Mouse (Mus musculus): ENCODE data around the gene Zfp993.
"Not testable (repeated sequence)": the region's sequence is repeated elsewhere in the genome, so short reads cannot be mapped to it uniquely, and the experiment has no call there.

The Zfp993 gene

DNA sequence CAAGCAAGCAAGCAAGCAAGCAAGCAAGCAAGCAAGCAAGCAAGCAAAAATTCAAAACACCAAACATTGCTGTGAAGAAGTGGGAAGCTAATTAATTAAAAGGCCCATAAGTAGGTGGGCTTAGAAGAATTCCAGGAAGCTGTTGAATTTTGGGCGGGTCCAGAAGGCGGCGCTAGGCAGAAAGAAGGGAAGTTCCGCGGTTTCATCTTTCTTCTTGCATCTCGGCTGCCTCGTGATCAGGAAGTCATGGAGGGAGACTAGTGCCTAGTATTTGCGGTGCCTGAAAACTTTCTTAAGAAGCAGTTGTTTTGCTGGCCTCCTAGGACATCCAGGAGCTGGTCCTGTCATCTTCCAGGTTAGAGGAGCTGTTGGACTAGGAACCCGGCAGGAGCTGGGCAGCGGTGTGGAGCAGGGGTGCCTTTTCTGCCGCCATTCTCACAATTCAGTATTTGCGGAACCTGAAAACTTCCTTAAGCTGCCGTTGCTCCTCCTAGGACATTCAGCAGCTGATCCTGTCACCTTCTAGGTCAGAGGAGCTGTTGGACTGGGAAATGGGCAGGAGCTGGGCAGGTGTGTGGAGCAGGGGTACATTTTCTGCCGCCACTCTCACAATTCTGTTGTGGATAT lies at the start of gene Zfp993:
TSS of gene Zfp993 (plus strand) at position 188 of the 627 bp plus-strand sequence.
- DNase-seq (ENCODE audit: low spot score in 2 of 2), result not testable (repeated sequence)

DNA sequence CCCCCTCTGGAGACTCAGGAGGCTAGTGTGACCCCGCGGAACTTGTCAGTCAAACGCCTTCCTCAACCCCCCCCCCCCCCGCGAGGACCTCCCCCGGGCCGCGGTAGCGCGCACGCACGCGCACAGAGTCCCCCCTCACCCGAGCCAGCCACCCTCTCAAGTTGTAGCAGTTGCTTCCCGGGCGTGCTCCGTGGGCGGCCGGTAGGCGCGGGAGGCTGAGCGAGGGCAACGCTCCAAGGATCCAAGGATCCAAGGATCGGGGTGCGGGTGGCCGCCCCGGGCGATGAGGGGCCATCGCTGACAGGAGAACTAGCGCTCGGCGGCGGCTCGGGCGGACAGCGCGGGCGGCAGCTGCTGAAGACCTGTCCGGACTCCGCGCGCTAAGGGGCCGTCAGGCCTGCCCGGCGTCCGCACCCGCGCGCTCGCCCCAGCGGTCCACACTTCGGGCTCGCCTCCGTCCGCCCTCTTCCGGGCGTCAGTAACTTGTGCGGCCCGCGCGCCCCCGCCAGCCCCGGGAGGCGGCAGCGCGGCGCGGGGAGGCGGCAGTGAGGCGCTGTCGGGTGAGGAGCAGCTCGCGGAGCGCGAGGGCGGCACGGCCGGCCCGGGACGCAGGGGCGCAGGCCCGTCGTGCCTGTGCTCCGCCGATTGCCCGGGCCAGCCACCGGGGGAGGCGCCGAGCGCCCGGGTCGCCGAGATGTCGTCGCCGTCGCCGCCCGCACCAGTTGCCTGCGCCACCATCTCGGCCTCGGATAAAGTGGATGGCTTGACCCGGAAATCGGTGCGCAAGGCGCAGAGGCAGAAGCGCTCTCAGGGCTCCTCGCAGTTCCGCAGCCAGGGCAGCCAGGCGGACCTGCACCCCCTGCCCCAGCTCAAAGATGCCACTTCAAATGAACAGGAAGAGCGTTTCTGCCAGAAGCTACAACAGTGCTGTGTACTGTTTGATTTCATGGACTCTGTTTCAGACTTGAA lies 30.6 kb upstream of the Zfp993 start:
- not testable (repeated sequence) for DNase-seq (ENCODE audit: low spot score in 2 of 2)

DNA sequence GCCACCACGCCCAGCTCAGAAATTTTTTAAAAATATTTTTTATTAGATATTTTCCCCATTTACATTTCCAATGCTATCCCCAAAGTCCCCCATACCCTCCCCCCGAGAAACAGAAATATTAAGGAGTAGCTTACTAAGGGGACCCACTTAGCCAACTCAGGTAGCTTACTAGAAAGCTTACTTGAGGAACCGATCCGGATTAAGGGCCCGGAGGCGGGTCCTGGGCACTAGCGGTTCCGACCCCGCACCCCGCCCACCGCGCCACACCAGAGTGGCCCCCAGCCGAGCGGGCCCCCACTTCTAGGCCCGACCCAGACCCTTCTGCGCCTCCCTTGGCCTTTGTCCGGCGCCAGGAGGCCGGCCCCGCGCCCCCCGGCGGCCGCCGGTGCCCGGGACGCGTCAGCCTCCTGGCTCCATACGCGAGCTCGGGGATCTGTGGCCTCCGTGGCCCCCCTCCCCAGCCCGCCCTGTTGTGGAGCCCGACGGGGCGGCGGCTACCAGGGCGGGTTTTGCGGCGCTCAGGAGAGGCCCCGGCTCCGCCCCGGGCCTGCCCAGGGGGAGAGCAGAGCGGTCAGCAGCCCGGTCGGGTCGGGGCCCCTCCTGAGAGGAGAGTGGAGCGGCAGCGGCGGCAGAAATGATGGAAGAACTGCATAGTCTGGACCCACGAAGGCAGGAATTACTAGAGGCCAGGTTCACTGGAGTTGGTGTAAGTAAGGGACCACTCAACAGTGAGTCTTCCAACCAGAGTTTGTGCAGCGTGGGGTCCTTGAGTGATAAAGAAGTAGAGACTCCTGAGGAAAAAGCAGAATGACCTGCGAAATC lies 7.0 kb upstream of the Zfp993 start:
- not testable (repeated sequence) for DNase-seq (ENCODE audit: low spot score in 2 of 2)

DNA sequence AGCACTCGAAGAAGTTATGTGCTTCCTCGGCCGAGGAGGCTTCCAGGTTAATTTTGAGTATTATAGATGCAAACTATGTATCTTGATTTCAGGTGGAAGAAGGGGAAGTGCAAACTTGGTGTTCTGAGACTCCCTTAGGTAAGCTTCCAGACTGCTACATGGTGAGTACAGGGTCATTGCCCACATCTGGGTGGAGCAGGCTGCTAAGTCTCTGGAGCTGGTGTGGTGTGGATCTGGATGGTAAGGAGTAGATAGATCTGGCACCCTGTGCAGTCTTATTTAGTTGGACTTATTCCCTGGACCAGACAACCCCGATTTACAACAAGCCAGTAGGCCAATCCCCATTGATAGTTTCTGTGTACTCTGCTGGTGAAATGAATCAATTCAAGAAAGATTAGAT lies 33.6 kb downstream of the Zfp993 start:
- not testable (repeated sequence) for DNase-seq (ENCODE audit: low spot score in 2 of 2)

DNA sequence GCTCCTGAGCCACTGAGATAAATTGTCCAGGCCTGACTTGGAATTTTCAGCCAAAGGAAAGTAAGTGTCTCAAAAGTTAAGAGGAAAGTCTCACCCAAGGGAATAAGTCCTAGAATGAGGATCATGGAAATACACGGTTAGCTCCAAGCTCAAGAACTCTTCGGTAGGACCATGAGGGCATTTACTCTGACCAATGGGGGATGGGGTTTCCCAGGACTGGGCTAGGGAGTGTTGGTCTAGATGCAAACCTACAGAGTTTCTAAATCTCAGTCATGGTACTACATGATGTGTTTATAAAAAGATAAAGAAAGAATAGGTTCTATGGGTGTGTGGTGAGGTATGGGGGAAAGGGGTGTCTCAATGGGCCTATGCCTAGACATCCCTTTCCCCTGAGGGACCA lies 38.9 kb downstream of the Zfp993 start:
- not testable (repeated sequence) for DNase-seq (ENCODE audit: low spot score in 2 of 2)

DNA sequence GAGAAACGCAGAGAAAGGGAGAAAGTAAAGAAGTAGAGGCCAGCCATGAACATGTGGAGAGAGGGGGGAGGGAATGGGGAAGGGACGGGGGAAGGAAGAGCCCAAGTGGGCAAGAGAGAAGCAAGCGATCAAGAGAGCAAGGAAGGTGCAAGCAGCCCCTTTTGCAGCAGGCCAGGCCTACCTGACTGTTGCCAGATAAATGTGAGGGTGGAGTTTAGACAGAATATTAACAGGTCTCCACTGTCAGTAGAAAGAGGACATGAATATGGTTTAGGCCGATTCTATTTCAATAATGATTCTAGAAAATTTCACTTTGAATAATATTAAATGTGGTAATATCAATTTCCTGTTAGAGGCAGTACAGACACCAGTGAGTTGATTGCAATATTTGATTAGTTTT lies 39.4 kb downstream of the Zfp993 start:
- DNase-seq (ENCODE audit: low spot score in 2 of 2), result not testable (repeated sequence)

DNA sequence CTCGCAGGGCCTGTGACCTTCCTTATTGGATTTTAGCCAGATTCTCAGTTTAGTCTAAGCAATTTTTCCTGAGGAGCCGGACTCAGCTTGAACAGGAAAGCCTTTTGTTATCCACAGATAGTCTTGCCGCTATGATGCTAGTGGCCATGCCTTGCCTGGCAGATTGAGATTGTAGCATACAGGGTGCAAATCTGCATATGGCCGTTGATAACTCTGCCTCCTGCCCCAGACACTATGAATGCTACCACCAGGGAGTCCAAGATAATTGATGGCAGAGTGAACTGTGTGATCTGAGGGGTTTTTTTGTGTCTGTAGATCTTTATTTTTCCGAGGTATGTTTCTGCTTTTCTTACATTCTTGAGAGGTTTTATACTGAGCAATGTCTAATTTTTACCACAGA lies 39.9 kb downstream of the Zfp993 start:
- DNase-seq (ENCODE audit: low spot score in 2 of 2), result not testable (repeated sequence)
